9 mouse cellular contexts compared by ENCODE assay signal in the genomic region with DNA sequence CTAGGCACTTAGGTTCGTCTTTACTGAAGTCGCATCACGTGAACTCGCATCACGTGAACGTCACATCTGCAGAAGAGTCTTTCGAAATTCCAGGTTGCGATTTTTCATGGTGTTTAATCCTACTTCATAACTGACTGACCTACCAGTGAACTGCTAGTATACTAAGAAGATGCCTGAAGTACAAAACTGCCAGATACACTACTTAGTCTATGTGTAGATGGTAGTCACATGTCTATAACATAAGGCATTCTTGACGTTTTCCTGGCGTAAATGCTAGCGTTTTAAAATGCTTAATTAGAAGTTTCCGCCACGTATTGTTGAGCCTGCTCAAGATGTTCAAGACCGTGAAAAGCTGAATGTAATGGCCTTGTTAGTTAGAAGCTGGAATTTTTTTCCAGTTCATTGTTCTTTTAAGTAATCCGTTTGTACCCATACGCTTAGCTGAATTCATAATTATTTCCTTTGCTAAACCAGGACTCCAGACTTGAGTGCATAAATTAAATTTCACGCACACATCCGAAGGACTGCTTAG. TPM values are rescaled to one million over a fixed set of nuclear protein-coding genes. Genes with fewer than 3 reads are reported as not detected.
DNase-seq lines count a peak whose midpoint lies in the region; ATAC-seq and TF ChIP-seq lines count a peak whose summit lies in the region.
"Had no signal": no experiment of that assay in that cellular context is flagged by ENCODE, and none has a peak within 500 bp of the region (broad histone marks: within the 10 kb centered on the region; RNA-seq: fewer than 3 reads in every experiment).

No protein-coding gene starts in this region.

- H3K27me3 ChIP-seq in heart, postnatal 0 days (ENCODE audit: control insufficient read depth, insufficient read depth, low read length): no peaks in the 10 kb centered on the region
- H3K27me3 ChIP-seq in embryonic facial prominence, embryonic 12.5 days: peaks cover 8% of the 10 kb centered on the region
- peaks cover 20% of the 10 kb centered on the region for H3K27me3 ChIP-seq in limb, embryonic 10.5 days (ENCODE audit: low read depth, poor library complexity, severe bottlenecking)
- H3K27me3 ChIP-seq in neural tube, embryonic 14.5 days (ENCODE audit: control insufficient read depth, insufficient read depth, low read length): no peaks in the 10 kb centered on the region
- H3K27me3 ChIP-seq: Patski had no signal

- H3K4me1 ChIP-seq in heart, postnatal 0 days (ENCODE audit: control insufficient read depth, insufficient read depth): no peaks in the 10 kb centered on the region
- no peaks in the 10 kb centered on the region for H3K4me1 ChIP-seq in embryonic facial prominence, embryonic 12.5 days
- H3K4me1 ChIP-seq in limb, embryonic 10.5 days: peaks cover 37% of the 10 kb centered on the region
- H3K4me1 ChIP-seq in neural tube, embryonic 14.5 days (ENCODE audit: control insufficient read depth, insufficient read depth, low read length): 0 out of 2 replicates have a peak, but pooled peaks cover 5% of the 10 kb centered on the region

- H3K4me3 ChIP-seq in heart, postnatal 0 days (ENCODE audit: low read depth, low read length): peak overlapping the region; percentile 67
- peak overlapping the region; percentile 49 for H3K4me3 ChIP-seq in embryonic facial prominence, embryonic 12.5 days
- peak overlapping the region; percentile 79 for H3K4me3 ChIP-seq in limb, embryonic 10.5 days
- peak overlapping the region; percentile 64 for H3K4me3 ChIP-seq in neural tube, embryonic 14.5 days (ENCODE audit: low read depth, low read length)

- no peak for DNase-seq in heart, postnatal 0 days (ENCODE audit: low spot score)
- DNase-seq in heart, postnatal 25 days (ENCODE audit: low spot score): no peak
- no peak for DNase-seq in limb, embryonic 10.5 days (ENCODE audit: low spot score)
- DNase-seq in left cerebral cortex, postnatal 25 days (ENCODE audit: low spot score in 2 of 2): no peak
- DNase-seq in urinary bladder, adult 2 months (ENCODE audit: low spot score): no peak
- DNase-seq in left cerebral cortex, adult 9 months (ENCODE audit: low spot score in 2 of 2): no peak

- TF ChIP-seq EP300 in heart, postnatal 0 days (IDR thresholded peaks at IDR 0.05; ENCODE audit: low read depth): no peak

- intact Hi-C loops in heart, postnatal 25 days (cut with DNase I): loop anchor here (2.0 kb wide), 1 partner anchor 129 kb away; a partner anchor contains a TSS
- intact Hi-C loops in left cerebral cortex, postnatal 25 days (cut with DNase I): loop anchor here (2.0 to 5.0 kb wide), 3 partner anchors 46 to 266 kb away; a partner anchor contains a TSS

- H3K4me2 ChIP-seq in heart, postnatal 0 days (ENCODE audit: low read depth, low read length): peak overlapping the region; percentile 86
- peak overlapping the region; percentile 89 for H3K4me2 ChIP-seq in embryonic facial prominence, embryonic 12.5 days (replicated peaks)
- peak overlapping the region; percentile 97 for H3K4me2 ChIP-seq in neural tube, embryonic 14.5 days (ENCODE audit: low read depth, low read length)

- WGBS in heart, postnatal 0 days: 30% methylated on average over 18 of the region's 18 CpGs
- 8% methylated on average over 18 of the region's 18 CpGs for WGBS in embryonic facial prominence, embryonic 12.5 days
- 10% methylated on average over 18 of the region's 18 CpGs for WGBS in limb, embryonic 10.5 days
- 3% methylated on average over 18 of the region's 18 CpGs for WGBS in neural tube, embryonic 14.5 days

- no peaks in the 10 kb centered on the region for H3K9me3 ChIP-seq in heart, postnatal 0 days (replicated peaks; ENCODE audit: control insufficient read depth, low read length)
- H3K9me3 ChIP-seq in embryonic facial prominence, embryonic 12.5 days: no peaks in the 10 kb centered on the region
- H3K9me3 ChIP-seq in limb, embryonic 10.5 days (replicated peaks): no peaks in the 10 kb centered on the region
- H3K9me3 ChIP-seq in neural tube, embryonic 14.5 days (ENCODE audit: control insufficient read depth, low read length): no peaks in the 10 kb centered on the region

- TF ChIP-seq CTCF in heart, postnatal 0 days (IDR thresholded peaks at IDR 0.05; ENCODE audit: low read depth): no peak

- H3K27ac ChIP-seq in heart, postnatal 0 days (ENCODE audit: low read depth): no peak overlapping the region; the same call in 1 of the 2 replicates
- no peak overlapping the region for H3K27ac ChIP-seq in embryonic facial prominence, embryonic 12.5 days
- H3K27ac ChIP-seq in limb, embryonic 10.5 days: peak overlapping the region; percentile 94
- H3K27ac ChIP-seq in neural tube, embryonic 14.5 days (ENCODE audit: low read depth, low read length): no peak overlapping the region

- H3K9ac ChIP-seq in heart, postnatal 0 days (replicated peaks; ENCODE audit: low read depth, low read length): peak overlapping the region; percentile 65
- peak overlapping the region; percentile 70; the same call in 1 of the 2 replicates for H3K9ac ChIP-seq in embryonic facial prominence, embryonic 12.5 days
- H3K9ac ChIP-seq in neural tube, embryonic 14.5 days (replicated peaks; ENCODE audit: low read depth, low read length): peak overlapping the region; percentile 67

- ATAC-seq in heart, postnatal 0 days (ENCODE audit: insufficient read depth, low read depth): no peak
- no peak for ATAC-seq in embryonic facial prominence, embryonic 12.5 days (ENCODE audit: insufficient number of reproducible peaks, insufficient read depth, low FRiP score, low TSS enrichment)
- peak; percentile 39 for ATAC-seq in neural tube, embryonic 14.5 days (ENCODE audit: low read depth)

- H3K36me3 ChIP-seq in heart, postnatal 0 days (replicated peaks; ENCODE audit: control insufficient read depth, insufficient read depth, low read length): no peaks in the 10 kb centered on the region
- H3K36me3 ChIP-seq in embryonic facial prominence, embryonic 12.5 days: no peaks in the 10 kb centered on the region
- no peaks in the 10 kb centered on the region for H3K36me3 ChIP-seq in limb, embryonic 10.5 days
- no peaks in the 10 kb centered on the region for H3K36me3 ChIP-seq in neural tube, embryonic 14.5 days (ENCODE audit: control insufficient read depth, insufficient read depth, low read length)

RNA-seq across cellular contexts. Expression of a gene that starts 7.9 kb away (rescaled TPM):
- 2.2 and 9.1 TPM in 2 replicates for total RNA-seq in heart, postnatal 0 days (2014; rRNA removed; ENCODE audit: low replicate concordance)
- polyA plus RNA-seq in heart, postnatal 0 days (2015; fragmentation: Nextera tagmentation; extraction: Ambion mirVana): 5.4 and 5.6 TPM in 2 replicates
- total RNA-seq in heart, postnatal 25 days (2021): 1 to 10 TPM; 1.8 to 2.2 TPM
- polyA plus RNA-seq in embryonic facial prominence, embryonic 12.5 days (2016; fragmentation: Nextera tagmentation; extraction: Ambion mirVana): 8.7 and 9.6 TPM in 2 replicates
- 3.7 and 5.3 TPM in 2 replicates for polyA plus RNA-seq in limb, embryonic 10.5 days (2016; fragmentation: Nextera tagmentation; extraction: Ambion mirVana)
- 7.9 and 11.1 TPM in 2 replicates for polyA plus RNA-seq in neural tube, embryonic 14.5 days (2014; fragmentation: Nextera tagmentation; extraction: Ambion mirVana)
- 1 to 10 TPM; 6.4 to 6.7 TPM for total RNA-seq in left cerebral cortex, postnatal 25 days (2021)
- polyA plus RNA-seq in urinary bladder, adult 2 months (2012; rRNA removed): 3.9 and 5.7 TPM in 2 replicates
